Mouse (Mus musculus) brain, embryonic 14.5 days (tissue): ENCODE measurements around the gene C1qtnf6. TPM values are rescaled to one million over a fixed set of nuclear protein-coding genes. Genes with fewer than 3 reads are reported as not detected.
A peak's percentile ranks its signal among the peaks of the same experiment; 100 is the strongest.

ENCODE experiments used
- DNase-seq: peaks from one replicate; pipeline ENCODE4 v3.0.0-alpha.2; 2011; ENCODE audit warnings: low read depth
- CTCF ChIP-seq: fragments of 200-500 bp; IDR thresholded peaks from 2 replicates; pipeline ENCODE4 v1.5.1; 2012; ENCODE audit warnings: inconsistent platforms, mild to moderate bottlenecking, moderate library complexity, borderline replicate concordance; ENCODE audit not compliant: insufficient read depth, insufficient read length; ENCODE audit errors: extremely low read depth
- POLR2A ChIP-seq: fragments of 200-500 bp; IDR thresholded peaks from 2 replicates; pipeline ENCODE4 v1.6.1; 2012; ENCODE audit warnings: mild to moderate bottlenecking, inconsistent platforms, borderline replicate concordance; ENCODE audit not compliant: poor library complexity, insufficient read depth, insufficient read length, severe bottlenecking; ENCODE audit errors: extremely low read depth
- polyA plus RNA-seq: library from polyadenylated mRNA; depleted of rRNA; stranded (reverse); fragments of >200 nt; gene quantifications from 2 replicates; pipeline ENCODE4 v1.2.3, GENCODE M21; 2012

C1qtnf6 gene
- polyA plus RNA-seq, 1 experiment, result 16.3 TPM

DNA sequence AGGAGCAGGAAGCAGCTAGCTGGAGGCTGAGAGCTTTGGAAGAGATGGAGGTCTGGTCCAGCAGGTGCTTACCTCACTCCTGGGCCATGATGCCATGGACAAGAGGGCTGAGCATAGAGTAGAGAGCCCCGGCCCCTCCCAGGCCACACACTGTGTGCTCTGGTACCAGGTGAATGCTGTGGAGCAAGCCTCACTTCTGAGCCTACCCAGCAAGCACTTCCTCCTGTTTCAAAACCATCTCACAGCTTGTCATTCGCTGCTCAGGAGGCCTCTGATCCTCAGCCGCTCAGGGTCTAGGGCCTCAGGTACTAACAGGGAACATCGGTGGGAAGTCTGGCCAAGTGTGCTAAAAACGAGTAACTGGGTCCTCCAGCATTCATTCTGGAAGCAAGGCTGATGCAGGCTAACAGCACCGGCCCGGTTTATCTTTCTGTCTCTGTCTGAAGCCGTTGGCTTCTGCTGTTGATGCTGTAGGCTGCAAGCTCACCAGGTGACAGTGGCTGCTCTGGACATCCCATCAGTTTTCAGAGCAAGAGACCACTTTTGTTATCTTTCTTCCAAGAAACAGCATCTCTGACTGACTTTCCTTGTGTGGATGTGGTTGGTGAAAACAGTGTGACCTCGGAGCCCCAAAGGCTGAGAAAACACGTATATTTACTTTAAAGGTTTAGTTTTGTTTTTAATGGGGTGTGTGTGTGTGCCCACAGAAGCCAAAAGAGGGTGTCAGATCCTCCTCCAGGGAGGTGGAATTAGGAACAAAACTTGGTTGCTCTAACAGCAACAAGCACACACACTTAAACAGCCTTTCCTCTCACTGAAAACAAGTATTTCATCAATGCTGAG is 26.7 kb upstream of the C1qtnf6 start:
- TF ChIP-seq CTCF, result no peak
- TF ChIP-seq POLR2A, result no peak
- no peak for DNase-seq

DNA sequence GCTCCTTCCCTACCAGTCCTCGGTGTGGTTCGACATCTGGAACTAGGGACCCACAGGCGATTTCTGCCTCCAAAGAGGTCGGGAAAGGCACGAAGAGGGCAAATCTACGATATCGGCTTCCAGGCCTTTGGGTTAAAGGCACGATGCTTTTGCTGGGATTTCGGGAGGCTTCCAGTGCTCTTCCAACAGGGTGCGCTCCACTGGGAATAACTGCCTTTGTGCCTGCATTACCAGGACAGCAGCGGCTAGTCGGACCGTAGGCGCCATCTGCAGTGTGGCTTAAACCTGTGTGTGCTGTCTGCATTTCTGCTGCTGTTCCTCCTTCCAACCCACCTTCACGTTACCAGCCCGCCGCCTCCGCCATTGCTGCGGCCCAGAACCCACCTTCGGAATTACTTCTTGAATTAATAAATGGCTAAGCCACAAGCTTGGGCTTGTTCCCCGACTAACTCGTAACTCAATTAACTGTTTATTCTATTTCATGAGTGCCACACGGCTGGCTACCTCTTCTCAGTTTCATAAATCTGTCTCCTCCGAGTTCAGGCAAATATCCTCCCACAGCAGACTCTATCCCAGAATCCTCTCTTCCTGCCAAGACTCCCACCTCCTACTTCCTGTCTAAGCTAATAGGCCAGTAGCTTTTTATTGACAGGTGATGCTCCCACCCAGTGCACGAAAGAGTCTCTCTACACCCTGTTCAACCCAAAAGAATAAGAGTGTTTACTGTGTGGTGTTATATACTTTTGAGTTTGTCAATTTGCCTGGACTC is 23.5 kb upstream of the C1qtnf6 start:
- TF ChIP-seq POLR2A, result no peak
- TF ChIP-seq CTCF, result no peak

DNA sequence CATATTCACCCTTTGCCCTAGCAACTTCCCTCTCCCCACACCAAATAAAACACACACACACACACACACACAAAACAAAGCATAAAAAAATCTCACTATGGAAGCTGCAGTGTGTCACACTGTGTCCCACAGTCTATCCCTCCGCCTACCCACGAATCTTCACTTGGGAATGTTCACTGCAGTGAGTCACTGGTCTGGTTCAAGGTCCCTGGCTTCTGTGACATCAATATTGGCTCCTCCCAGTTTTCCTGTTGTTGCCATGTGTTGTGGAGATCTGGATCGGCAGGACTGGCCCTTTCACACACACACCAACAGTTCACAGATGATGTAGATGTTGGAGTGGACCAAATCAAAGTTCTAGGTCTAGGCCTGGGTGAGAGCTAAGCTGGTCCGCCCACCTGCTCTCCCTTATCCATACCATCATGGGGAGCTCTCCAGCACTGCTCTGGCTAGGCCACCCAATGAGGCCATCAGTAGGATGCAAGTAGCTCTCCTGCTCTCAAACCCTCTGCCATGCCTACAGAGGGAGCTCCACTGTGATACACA is 18.0 kb upstream of the C1qtnf6 start:
- DNase-seq, result no peak
- TF ChIP-seq CTCF (no peak), POLR2A (no peak)

More for the DNA sequence above, 23.5 kb upstream of the C1qtnf6 start:
- DNase-seq, result no peak

DNA sequence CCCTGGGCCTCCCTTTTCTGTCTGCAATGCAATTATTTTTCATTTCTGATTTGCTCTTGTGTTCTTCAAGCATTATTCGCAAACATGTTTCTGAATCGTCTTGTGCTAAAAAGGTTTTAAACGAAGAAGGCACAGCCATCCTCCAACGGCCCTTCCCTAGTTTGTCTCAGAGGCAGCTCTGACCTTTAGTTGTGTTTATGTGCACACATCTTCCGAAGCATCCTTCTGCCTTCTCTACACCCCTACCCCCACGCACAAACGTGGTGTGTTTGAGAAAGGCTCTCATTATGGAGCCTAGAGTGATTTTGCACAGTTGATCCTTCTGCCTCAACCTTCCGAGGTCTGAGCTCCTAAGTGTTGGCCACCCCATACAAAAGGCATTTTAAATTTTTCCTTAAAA is 17.5 kb upstream of the C1qtnf6 start:
- TF ChIP-seq POLR2A (no peak), CTCF (no peak)
- DNase-seq, result no peak

DNA sequence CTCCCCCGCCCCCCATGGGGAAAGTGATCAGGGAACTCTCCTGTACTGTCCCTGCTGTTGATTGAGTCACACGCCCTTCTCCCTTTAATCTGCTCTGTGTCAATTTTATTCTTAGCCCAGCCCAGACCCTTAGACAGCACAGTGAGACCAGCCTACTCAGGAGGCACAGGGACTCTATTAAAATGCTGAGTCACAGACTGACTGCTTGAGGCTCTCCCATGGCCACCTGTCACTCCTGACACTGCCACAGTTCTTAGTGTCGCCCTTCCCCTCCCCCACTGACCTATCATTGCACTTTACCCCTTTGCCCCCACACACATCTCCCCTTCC is 17.1 kb upstream of the C1qtnf6 start:
- no peak for DNase-seq
- no peak for TF ChIP-seq CTCF
- no peak for TF ChIP-seq POLR2A

DNA sequence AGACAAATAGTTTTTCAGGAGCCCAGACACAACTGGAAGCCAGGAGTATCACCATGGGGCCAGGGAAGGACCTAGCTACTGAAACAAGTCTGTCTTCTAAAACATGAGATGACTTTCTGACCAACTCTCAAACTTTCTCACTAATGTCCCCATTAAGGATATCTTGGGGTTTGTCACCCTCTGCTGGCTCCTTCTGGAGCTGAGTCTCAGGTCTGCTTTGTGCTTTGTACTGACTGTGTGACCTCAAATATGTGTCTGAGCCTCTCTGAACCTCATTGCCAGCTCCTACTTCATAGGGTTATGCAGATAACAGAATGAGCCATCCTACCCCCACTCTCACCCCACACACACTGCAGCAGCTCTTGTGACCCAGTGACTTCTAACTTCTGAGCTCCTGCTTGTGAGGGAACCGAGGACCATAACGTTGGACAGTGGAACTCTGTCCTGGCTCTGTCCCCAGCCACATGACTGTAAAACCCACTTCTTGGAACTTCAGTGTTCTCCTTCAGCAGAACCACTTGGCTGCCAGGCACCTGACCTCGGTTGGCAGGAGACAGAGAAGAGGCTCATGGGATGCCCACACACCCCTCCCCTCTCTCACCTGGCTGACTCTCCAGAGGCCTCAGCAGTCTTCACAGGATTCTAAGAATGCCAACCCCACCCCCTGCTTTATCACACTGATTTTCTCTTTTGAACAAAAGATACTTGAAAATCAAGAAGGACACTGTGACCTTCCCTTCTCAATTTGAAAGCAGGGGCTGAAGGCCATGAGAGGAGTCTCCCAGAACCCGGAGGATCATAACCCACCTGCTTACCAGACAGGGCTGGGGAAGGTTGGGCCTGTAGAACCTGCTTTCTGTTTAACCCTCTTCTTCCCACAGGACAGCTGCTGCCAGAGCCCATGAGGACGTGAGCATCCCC is 16.5 kb upstream of the C1qtnf6 start:
- TF ChIP-seq CTCF, result peak; percentile 27; the same call in 1 of the 2 replicates
- no peak for TF ChIP-seq POLR2A
- no peak for DNase-seq

DNA sequence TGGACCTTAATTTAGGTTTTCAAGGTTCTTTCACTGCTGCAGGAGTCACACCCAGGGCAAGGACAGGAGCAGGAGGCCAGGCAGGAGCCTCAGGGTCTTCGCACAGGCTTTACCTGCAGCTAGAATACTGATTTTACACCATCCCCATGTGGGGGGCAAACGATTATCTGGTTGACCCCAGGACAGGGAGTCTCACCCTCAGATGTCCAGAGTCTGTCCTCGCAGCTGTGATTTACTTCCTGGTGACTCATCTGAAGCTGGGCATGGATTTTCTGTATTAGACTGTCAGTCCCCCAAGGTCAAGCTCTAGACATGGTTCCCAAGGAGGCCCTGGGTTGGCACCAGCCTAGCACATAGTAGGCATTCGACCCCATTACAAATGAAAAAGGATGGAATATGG is 14.8 kb upstream of the C1qtnf6 start:
- TF ChIP-seq POLR2A (no peak), CTCF (no peak)
- no peak for DNase-seq

DNA sequence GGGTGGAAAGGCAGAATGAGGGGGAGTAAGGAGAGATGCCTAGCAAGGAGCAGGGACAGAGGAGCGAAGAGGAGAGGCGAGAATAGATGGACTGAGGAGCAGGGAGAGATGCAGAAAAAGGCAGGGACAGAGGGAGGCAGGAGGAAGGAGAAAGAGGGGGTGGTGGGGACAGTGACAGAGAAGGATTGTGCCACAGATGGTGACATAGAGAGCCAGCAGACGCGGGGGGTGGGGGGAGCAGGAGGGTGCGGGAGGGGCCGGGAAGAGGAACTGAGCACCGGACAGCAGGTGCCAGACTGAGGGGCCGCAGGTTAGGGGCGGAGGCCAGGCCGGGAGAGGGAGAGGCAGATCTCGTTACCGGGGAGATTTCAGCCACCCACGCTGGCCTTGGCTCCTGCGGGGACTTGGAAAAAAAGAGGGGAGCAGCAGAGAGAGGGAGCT is 13.4 kb upstream of the C1qtnf6 start, which contains the start of gene Sstr3:
Gene Sstr3, minus strand, starts transcription at position 125 of the 441 bp plus-strand sequence.
- DNase-seq, result peak; percentile 57
- TF ChIP-seq POLR2A (no peak), CTCF (no peak)

DNA sequence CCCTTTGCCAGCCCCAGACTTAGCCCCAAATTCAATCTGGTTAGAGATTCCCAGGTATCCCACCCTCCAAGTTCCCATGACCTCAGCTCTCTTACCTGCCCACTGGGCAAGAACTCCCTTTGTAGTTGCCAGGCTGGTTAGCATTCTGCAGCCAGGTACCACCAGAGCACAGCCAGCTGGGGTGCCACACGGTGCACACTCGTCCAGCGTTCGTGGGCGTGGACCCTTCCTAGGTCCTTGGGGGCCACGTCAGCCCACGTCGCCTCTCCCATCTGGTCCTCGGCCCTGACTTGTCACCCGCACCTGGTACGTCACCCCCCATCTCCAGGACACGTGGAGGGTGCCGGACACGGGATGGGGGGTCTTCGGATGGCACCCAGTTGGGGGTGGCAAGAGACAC is 12.8 kb upstream of the C1qtnf6 start:
- DNase-seq, result no peak
- TF ChIP-seq CTCF, result no peak
- TF ChIP-seq POLR2A, result no peak

DNA sequence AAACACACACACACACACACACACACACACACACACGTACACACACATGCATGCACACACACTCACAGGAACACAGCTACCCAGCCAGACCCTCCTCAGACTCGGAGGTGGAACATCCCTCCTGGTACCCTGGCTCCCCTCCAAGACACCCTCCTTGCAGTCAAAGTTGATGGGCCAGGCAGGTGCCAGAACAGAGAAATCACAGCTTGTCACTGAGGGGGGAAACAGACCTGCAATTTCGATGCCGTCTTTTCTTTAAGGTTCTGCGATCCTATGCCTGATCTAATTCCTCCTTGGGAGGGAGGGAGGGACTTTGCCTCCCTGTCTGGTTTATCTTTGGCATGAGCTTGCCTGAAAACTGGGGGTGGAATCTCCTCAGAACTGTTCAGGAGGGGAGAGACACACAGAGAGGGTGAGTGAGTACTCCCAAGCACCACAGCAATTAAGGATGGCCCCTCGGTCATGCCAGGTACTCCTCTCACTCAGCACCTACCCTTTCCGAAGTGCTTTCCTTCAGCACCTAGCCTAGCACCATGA is 11.6 kb upstream of the C1qtnf6 start:
- DNase-seq, result peak; percentile 85

DNA sequence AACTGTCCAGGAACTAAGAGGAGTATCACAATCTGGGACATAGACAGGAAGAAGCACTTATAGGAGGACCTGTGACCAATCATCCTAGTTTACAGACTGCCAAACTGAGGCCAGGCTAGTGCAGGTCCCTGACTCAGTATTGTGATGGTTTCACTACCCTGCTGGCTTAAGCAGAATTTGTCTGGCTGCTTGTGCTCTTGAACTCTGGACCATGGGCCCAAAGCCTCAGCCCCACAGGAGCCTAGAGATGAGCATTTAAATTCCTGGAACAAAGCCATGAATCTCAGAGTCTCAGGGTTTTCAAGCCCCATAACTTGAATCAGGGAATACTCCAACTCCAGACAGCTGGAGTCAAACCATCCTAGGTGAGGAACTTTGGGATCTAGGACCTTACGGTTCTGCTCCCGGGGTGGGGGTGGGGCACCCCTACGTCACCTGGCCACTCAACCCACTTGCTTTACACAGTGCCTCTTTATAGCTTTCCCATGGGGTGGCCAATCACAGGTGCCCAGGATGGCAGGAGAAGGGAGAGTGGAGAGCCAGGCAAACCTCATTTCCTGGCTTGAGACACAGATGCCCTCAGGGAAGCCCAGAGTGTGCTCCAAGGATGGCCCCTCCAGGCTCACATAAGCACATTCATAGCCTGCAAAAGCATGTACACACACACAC is 11.0 kb upstream of the C1qtnf6 start:
- no peak for DNase-seq
- TF ChIP-seq CTCF (no peak), POLR2A (no peak)

More for the DNA sequence above, 11.6 kb upstream of the C1qtnf6 start:
- TF ChIP-seq CTCF, result no peak
- TF ChIP-seq POLR2A, result no peak
